Mouse (Mus musculus) R1 (cell line): ENCODE results near the gene Nedd9.

Experiments used
- DNase-seq: peaks from one replicate; pipeline ENCODE4 v3.0.0-alpha.2; 2018; ENCODE audit warnings: low read depth, low spot score

Nedd9 gene

DNA sequence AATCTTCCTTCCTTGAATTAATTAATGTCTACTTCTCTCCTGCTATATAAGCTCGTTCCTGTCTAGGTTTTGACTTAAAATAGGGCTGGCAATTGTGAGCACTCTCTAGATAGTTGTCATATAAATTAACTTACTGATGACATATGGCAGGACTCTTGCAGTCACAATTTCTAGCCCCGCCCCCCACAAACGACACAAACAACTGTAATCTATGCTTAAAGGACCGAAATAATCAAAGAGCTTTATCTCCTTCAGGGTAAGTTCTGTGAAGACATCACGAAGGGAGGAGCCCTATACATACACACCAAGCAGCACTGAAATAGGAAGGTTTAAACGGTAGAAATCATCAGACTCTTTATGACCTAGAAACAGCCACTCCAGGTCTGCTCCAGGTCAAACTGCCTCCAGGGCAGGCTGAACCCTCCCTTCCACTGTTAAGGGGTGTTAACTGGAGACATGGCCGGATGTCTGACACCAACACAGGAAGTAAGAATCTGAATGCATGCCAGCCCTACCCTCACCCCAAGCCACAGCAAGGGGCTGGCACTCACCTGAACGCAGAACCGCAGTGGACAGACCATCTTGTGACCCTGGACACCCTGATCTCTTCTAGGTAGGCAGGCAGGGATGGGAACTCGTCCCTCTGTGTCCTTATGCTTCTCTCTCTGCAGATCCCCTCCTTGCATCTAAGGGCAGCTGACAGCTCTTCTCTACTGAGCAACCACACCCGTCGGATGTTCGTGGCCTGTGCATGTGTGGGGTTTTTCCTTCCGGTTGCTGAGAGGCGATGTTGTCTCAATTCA is at the start of gene Nedd9:
TSS of gene Nedd9 (minus strand) at position 757 of the 803 bp plus-strand sequence.
- no peak for DNase-seq

DNA sequence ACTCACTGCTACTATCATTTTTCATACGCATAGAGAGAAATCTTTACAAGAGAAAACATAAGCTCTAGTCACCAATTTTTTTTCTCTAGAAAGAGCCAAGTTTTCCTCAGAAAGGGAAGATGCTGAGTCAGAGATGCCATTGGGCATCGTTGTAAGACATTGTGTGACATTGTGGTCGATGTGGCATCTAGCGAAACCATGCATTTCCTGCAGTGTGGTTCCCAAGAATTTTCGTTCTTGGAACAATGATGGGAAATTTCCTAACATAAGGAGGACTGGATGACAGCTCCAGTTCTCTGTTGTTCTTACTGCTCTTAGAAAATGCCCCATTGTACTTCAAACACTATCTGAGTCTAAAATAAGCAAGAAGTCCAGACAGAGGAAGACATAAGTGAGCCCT is 45.5 kb upstream of the Nedd9 start:
- DNase-seq: no peak

DNA sequence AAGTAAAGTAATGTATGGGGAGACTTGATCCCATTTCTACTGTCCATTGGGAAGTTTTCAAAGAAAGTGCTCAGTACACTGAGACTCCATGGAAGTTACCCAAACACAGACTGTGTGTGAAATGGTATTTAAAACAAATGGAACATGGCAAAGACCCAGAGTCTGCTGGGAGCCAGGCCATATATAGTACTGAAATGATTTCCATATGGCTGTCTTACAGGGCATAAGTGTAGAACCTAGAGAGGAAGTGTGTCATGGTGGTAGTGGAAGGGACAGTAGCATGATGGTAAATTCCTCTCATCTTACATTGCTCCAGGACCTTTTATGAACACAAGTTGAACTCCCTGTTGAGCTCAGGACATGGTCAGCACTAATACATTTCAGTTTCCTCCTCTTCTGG is 43.2 kb upstream of the Nedd9 start:
- no peak for DNase-seq

DNA sequence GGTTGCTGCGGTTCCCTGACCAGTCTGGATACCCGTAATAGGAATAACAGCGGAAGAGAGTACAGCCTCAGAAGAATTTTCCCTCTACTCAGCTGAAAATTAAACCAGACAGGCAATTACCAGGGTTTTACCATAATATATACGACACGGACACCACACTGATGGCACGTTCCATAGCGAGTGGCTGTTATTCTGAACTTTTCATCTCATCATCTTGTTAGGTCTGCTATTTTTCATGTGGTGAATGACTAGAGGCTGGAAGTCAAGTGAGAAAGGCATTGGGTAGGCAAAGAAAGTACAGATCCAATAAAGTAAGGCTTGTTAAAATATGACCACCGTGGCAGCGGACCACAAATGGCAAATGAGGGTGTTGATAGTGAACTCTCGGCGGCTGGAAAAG is 37.0 kb upstream of the Nedd9 start:
- no peak for DNase-seq

DNA sequence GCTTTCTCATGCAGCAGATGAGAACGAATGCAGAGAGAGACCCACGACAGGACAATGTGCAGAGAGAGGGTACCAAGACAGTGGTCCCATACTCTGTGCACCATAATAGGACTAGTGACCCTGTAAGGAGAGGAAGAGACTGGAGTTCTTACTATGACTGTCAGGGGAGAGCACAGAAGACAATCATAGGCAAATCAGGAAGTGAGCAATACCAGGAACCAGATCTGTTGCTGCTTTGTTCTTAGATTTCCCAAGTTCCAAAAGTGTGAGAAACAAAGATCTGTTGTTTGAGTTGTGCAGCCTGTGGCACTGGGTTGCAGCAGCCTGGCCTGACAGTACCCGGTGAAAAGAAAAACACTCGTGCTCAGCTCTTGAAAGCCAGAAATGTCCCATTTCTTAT is 34.1 kb upstream of the Nedd9 start:
- DNase-seq: no peak

DNA sequence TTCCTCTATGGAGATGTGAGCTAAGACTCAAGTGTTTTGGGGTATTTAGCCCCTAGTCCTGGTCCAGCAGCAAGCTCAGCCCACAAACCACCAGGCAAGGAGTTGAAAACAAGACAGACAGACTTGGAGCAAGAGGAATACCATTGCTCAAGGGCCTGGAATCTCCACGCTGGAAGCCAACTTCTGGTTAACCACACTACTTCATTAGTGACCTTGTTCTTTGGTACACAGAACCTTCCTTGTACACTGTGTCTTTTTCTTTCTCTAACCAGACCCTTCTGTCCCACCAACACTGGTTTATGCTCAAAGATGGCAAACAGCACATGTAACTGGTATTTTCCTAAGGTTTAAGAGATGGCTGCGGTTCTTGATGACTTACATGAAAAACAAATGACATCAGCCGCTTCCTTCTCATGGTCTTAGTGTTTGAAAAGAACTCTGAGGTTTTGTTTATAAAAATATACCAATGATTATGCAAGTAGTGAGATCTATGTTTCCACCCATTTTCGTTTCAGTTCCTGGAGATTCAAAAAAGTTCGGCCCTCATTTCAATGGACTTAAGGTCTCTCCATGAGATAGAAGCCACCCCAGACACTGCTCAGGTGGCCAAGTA is 33.5 kb upstream of the Nedd9 start:
- no peak for DNase-seq

DNA sequence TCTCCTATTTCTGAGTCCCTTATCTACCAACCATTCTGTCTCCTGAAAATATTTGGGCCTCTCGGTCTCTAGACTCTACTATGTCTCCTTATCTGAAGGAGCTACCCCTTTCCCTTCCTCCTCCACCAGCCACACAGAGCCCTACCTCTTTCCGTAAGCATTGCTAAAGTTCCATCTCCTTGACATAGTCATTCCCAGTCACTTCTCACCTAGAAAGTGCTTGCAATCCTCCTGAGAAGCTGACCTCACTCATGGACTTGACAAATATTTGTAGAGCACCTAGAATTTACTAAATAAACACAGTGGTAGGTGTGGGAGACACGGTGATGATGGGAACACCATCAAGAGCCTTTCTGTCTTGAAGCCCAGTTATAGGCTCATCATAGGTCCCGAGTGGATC is 32.6 kb upstream of the Nedd9 start:
- no peak for DNase-seq

DNA sequence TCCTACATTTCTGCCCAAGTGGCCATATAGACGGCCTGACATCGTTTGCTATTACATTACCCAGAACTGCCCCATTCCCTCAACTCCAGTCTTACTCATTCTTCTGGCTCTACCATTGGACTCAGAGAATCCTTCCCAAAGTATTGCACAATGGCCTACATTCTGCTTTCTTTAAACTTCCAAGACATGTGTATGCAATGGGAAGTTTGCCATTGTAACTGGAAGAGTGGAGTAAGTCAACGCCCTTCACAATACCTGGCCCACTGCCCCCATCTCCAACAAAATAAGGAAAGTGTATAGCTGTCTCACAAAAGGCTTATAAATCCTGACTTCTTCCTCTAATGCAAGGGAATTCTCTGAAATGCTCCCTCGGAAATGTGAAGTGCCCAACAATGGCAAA is 30.0 kb upstream of the Nedd9 start:
- no peak for DNase-seq

DNA sequence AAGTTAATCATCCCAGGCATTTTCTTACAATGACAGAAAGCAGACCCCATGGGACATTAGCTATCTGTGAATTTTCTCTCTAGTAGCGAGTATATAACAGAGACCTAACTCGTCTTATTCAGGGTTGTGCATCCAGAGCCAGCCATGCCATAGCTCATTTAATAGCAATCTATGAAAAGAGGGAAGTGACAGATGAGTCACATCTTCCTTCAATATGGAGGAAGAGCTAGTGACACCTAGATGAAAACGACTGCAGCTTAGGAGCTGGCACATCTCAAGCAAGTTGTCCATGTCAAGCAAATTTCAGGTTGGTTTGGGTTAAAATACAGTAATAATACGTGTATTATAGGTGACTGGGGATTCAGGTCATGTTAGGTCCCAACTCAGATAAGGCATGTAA is 28.6 kb upstream of the Nedd9 start:
- DNase-seq: no peak

DNA sequence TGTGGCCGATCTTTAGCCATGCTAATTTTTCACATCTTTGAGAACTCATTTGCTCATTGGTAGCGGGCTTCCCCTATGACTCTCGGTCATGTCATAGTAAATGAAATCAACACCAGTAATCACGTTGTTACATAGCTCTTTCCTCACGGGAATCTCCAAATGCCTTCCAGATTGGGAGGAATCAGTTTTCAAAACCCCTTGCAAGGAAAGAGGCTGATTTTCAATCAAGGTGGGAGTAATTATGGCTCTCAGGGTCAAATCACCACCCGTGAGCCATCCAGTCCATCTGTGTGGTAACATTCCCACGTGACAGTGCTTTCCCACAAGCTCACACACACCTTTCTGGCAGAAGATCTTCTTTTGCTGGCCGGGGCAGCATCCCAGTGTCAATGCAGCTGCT is 27.8 kb upstream of the Nedd9 start:
- no peak for DNase-seq

DNA sequence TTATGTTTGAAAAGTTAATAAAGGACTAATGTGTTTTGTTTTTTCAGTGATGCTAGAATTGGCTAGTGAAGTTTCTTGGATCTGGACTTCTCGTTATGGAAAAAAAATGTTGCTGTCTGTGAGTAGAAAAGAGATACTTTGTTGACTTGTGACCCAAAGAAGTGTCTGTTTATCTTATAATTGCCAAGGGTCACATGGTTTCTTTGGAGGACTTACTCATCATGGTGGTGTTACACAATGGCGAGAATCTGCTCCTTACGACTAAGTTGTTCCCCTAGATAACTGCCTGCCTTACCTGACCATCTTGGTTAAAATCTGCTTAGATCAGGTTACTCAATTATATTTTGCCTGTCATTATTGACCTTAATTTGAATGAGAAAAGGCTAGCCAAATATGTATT is 26.3 kb upstream of the Nedd9 start:
- DNase-seq: no peak

DNA sequence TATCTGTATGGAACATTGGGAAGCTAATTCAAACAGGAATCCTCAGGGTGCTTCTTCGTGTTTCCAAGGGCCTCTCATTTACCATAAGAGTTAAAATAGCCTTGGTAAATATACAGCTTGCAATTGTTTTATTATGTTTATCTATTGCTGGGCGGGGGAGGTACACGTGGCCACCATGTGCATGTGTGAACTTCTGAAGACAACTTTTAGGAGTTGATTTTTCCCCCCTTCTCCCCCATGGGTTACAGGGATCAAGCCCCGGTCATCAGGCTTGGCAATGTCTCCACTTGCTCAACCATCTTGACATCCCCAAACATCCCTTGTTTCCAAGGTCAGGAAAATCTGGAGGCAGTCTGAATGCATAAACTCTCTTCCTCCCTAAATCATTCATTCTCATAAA is 25.1 kb upstream of the Nedd9 start:
- no peak for DNase-seq

DNA sequence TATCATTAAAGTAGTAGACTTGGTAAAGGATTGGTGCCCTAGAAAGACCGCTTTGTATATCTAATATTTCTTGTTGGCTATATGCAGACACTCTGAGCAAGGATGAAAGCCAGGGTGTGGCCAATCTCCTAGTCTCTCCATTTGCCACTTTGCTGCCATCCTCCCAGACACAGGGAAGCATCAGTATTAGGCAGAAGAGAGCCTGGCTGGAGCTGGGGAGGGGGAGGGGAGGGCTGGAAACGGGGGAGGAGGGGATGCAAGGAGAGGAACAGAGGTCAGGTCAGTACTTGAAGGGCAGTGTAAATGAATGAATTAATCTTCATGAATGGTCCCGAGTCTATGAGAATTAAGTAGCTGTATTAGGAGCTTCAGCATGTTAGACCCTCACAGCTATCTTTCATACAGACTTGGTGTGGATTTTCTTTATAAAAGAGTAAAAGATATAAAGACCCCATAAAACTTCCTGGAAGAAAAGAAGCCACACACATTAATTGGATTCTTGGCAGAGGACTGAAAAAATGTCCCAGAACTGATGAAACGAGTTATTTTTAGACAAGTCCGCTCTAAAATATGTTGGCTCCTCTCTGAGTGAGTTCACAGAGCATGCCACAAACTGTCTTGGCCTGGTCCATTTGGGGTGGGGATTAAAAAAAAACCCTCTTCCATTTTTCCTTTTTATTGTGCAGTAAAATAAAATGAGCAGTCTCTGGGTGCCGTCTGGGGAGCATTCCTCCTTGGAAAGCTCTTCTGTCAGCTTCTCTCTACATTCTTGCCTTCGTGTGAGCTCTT is 23.7 kb upstream of the Nedd9 start:
- DNase-seq: no peak

DNA sequence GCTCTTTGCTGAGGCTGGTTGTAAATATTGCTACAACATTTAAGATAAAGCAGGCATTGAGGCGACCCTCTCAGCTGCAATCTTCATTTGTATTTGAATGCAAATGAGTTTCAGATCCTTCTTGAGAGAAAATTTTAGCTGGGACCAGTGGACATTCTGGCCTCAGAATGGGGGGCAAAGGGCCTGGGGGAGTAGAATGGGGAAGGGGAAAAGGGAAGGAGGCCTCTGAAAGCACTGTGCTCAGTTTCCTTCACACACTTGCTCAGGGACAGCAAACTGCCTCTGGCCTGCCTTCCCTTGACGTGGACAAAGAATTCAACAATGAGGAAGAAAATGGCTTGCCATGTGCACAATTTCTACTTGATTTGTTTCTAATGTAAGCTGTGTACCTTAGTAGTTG is 18.4 kb upstream of the Nedd9 start:
- DNase-seq: no peak

DNA sequence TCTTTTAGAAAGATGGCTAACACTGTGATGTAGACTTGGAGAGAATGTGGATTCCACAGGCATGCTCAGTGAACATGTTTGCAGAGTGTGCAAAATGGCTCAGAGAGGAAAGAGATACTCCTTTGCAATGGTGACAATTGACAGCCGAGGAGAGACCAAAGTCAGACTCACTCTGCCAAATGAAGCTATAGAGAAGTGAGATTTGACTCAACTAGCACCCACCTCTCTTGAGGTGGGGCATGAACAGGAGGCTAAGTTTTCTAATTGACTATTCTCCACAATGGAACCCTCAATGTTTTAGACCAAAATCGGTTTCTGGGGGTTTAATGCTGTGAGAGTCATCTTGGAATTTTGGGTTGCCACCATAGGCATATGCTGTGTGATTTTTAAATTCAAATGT is 17.8 kb upstream of the Nedd9 start:
- no peak for DNase-seq

DNA sequence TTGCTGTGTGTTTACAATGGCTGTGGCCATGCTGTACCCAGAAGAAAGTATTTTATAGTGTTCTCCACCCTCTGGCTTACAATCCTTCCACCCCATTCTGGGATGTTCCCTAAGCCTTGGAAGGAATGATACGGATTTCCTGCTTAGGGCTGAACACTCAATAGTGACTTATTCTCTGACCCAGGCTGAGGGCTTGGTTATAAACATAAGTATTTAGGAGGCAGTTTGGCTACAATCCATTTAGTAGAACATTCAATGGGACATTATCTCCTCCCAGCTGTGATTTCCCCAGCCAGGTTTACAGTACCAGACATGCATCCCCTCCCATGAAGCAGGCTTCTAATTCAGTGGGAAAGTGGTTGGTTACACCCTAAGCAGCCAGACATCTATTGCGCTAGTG is 17.3 kb upstream of the Nedd9 start:
- DNase-seq: no peak

DNA sequence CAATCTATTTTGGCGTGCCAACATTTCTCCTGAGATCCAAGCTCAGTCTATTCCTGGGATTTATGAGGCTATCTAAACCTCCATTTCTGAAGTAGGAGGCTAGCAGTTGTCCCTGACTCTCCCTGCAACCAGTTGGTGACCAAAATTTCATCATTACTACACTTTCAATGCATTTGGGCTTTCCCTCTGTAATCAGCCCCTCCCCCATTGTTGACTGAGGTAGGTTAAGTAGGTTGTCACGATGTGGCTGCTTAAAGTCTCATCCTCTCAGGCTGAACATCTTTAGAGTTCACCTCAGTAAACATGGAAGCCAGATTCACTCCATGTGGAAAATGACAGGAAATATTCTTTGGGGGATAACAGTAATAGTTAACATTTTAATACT is 15.7 kb upstream of the Nedd9 start:
- DNase-seq: no peak

DNA sequence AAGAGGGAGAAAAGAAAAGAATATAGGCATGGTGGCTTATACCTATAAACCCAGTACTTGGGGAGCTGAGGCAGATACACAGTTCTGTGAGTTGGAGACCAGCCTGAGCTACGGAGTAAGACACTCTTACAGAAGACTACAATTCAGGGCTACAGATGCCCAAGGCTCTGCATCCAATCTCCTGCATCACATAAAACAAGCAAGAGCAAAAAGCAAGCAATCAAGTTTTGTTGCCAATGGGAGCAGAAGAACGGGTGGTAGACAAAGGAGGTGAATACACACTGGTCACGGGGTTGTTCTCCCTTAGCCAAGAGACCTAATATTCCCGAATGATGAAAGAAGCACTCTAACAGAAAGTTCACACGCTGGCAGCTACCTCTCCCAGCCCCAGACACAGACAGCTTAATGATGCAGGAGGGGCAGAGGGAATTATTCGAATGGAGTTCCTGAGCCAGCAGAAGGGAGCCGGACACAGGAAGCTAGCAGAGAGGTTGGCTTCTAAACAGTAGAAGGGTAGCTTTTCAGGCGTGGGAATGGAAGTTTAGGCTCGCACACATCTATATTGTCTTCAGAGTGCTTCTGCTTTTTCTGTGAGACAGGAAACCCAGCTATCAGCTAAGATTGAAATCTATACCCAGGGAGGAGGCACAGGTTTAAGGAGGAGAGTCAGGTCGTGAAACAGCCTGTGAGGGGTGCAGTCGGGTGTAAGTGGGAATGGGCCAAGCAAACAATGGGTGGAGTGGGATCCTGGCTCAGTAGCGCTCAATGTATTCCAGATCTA is 15.2 kb upstream of the Nedd9 start:
- no peak for DNase-seq

DNA sequence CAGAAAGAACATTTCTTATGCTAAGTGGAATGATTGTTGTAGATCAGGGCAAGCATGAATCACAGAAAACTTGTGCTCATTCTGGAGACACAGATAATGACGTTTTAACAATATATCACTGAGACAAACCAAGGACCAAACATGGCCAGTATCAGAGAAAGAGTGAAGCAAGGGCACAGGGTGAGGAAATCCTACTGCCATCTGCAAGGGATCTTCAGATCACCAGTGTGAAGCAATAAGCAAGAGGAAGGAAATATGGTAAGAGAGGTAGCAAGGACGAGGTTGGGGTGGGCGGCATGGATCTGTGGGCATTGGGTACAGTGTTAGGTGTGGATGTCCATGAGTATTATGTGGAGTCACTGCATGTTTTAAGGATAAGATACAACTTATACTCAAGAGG is 13.6 kb upstream of the Nedd9 start:
- DNase-seq: no peak

DNA sequence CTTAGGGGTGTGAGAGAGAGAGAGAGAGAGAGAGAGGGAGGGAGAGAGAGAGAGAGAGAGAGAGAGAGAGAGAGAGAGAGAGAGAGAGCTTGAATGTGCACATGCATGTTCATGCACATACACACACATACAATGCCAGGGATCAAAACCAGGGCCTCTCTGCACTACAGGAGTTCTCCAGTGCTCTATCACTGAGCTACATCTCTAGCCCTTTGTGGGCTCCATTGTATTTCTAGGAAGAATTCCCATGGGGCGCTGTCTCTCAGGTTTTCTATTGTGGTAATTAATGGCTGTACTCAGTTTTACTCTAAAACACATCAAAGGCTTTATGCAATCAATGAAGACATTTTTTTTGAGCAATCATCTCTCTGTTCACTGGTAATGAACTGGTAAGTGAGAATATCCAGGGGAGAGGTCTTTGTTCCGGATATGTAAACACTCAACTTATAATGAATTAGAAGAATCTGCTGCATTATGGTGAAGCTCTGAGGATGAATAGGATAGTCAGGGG is 11.5 kb upstream of the Nedd9 start:
- DNase-seq: no peak

DNA sequence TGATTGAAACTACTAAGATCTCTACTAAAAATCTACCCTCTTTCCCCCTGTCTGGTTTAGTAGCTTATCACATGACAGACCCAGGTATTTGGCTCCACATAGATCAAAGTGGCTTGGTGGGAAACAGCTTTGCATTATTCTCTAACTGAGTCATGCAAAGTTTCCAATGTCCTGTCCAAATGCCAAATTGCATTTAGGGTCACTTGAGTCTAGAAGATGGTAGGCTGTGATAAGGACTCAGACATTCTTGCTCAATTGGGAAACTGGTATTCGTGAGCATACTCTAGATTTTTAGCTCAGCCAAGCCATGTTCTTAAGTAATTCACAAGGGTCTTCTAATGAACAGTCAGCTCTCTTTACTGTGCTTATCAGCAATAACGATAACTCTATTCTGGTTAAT is 7.5 kb upstream of the Nedd9 start:
- DNase-seq: no peak
